Mouse (Mus musculus) stomach, embryonic 15.5 days (tissue): Measurements from ENCODE around the gene Tmem14a. TPM values are rescaled to one million over a fixed set of nuclear protein-coding genes. Genes with fewer than 3 reads are reported as not detected.
A peak's percentile ranks its signal among the peaks of the same experiment; 100 is the strongest.
"Not testable (repeated sequence)": the region's sequence is repeated elsewhere in the genome, so short reads cannot be mapped to it uniquely, and the experiment has no call there.

Experiments
- ATAC-seq: fragments of 200-750 bp; cut with Nextera tagmentation; 2 replicates; pipeline ENCODE4 v1.8.0; 2017; ENCODE audit warnings: low read depth, moderate number of reproducible peaks, moderate TSS enrichment; ENCODE audit not compliant: insufficient read depth, low FRiP score
- H3K27ac ChIP-seq: fragments of 300-500 bp; sonication (generic); 2 replicates; pipeline ENCODE4 v1.5.1; 2015; ENCODE audit warnings: mild to moderate bottlenecking, inconsistent platforms
- H3K27me3 ChIP-seq: fragments of 300-500 bp; sonication (generic); replicated peaks from 2 replicates; pipeline ENCODE4 v1.6.1; 2015; ENCODE audit warnings: inconsistent platforms
- H3K36me3 ChIP-seq: fragments of 300-500 bp; sonication (generic); 2 replicates; pipeline ENCODE4 v1.6.1; 2015; ENCODE audit warnings: inconsistent platforms
- H3K4me1 ChIP-seq: fragments of 300-500 bp; sonication (generic); 2 replicates; pipeline ENCODE4 v1.6.1; 2015; ENCODE audit warnings: inconsistent platforms
- H3K4me2 ChIP-seq: fragments of 300-500 bp; sonication (generic); 2 replicates; pipeline ENCODE4 v1.6.1; 2015; ENCODE audit warnings: mild to moderate bottlenecking, inconsistent platforms
- H3K4me3 ChIP-seq: fragments of 300-500 bp; sonication (generic); replicated peaks from 2 replicates; pipeline ENCODE4 v1.5.1; 2015; ENCODE audit warnings: inconsistent platforms
- H3K9ac ChIP-seq: fragments of 300-500 bp; sonication (generic); 2 replicates; pipeline ENCODE4 v1.6.1; 2015; ENCODE audit warnings: inconsistent platforms
- H3K9me3 ChIP-seq: fragments of 300-500 bp; sonication (generic); 2 replicates; pipeline ENCODE4 v1.6.1; 2016; ENCODE audit warnings: inconsistent platforms
- WGBS: fragments of 180-500 bp; shearing (Covaris S2); methylation state at CpG from one replicate; pipeline ENCODE4 v1.1.7; 2015; 5-methylcytosine and 5-hydroxymethylcytosine counted together
- polyA plus RNA-seq: library from polyadenylated mRNA; unstranded; fragments of >200 nt; fragmentation: Nextera tagmentation; extraction: Ambion mirVana; gene quantifications from 2 replicates; pipeline ENCODE4 v1.2.1, GENCODE M21; 2015

Gene Tmem14a
- polyA plus RNA-seq = 12.1 and 16.2 TPM in 2 replicates

GRCm38 (mm10) chr1:21218489-21218919 is at the start of gene Tmem14a:
Gene Tmem14a, plus strand, starts transcription at chr1:21218575.
- Histone ChIP-seq H3K9me3 (no peaks in the 10 kb centered on the region), H3K4me1 (no peaks in the 10 kb centered on the region), H3K4me2 (peak within 1 kb of the TSS; percentile 64), H3K36me3 (no peaks in the 10 kb centered on the region), H3K27me3 (no peaks in the 10 kb centered on the region), H3K27ac (peak within 1 kb of the TSS; percentile 75), H3K9ac (peak within 1 kb of the TSS; percentile 75), H3K4me3 (peak within 1 kb of the TSS; percentile 60)
- peak; percentile 88 for ATAC-seq
- WGBS = 1% methylated on average over 17 of the region's 17 CpGs

- no peak overlapping the region for H3K27ac ChIP-seq
- H3K9me3 ChIP-seq = no peaks in the 10 kb centered on the region
- no peak overlapping the region for H3K4me2 ChIP-seq
- H3K4me1 ChIP-seq = no peaks in the 10 kb centered on the region
- H3K9ac ChIP-seq = no peak overlapping the region
- H3K36me3 ChIP-seq = no peaks in the 10 kb centered on the region
- 93% methylated on average over 6 of the region's 6 CpGs for WGBS
- no peaks in the 10 kb centered on the region for H3K27me3 ChIP-seq
- ATAC-seq = no peak
- no peak overlapping the region for H3K4me3 ChIP-seq
These were observed 33.2 kb upstream of the Tmem14a start for GRCm38 (mm10) chr1:21185196-21185595.

- H3K9ac ChIP-seq = no peak overlapping the region
- no peak overlapping the region for H3K4me3 ChIP-seq
- H3K36me3 ChIP-seq = no peaks in the 10 kb centered on the region
- 86% methylated on average over 1 of the region's 1 CpGs for WGBS
- no peak overlapping the region for H3K4me2 ChIP-seq
- no peak overlapping the region for H3K27ac ChIP-seq
- no peaks in the 10 kb centered on the region for H3K4me1 ChIP-seq
- no peaks in the 10 kb centered on the region for H3K9me3 ChIP-seq
- no peak for ATAC-seq
- no peaks in the 10 kb centered on the region for H3K27me3 ChIP-seq
These were observed 12.1 kb upstream of the Tmem14a start for GRCm38 (mm10) chr1:21206241-21206640.

GRCm38 (mm10) chr1:21213537-21213936 is 4.8 kb upstream of the Tmem14a start:
- H3K4me2 ChIP-seq, H3K36me3 ChIP-seq, H3K27ac ChIP-seq, H3K27me3 ChIP-seq, H3K9me3 ChIP-seq, H3K9ac ChIP-seq, ATAC-seq, H3K4me3 ChIP-seq, H3K4me1 ChIP-seq: not testable (repeated sequence)
- 17% methylated on average over 3 of the region's 3 CpGs for WGBS

DNA sequence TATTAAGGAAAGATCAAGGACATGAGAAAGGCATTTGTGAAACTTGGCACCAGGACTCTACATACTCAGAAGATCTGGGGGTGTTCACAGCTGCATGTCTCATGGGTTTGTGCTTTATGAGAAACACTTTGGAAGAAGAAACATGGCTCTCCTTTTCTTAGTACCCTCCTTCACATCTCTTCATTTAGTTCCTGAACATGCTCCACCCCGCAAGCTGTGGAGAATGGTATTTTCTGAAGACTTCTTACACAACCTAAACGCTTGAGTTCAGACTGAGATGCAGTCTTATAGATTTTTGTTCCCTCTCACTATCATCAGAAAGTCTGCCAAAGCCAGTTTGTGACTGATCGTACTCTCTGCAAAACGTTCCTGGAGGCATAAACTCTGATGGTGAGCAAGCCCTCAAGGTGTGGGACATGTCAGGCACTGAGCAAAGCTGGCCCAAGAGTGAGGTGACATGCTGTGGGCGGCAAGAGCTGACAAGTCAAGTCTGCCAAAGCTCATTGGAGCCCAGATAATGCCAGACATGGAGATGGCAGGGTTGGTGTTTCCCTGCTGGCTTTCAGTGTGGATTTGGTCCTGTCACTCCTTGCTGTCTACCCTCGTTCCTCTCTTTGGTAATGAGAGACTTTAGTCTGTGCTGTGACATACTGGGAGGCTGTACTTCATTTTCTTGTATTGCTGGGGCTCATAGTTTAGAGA is 4.2 kb upstream of the Tmem14a start:
- not testable (repeated sequence) for H3K36me3 ChIP-seq, H3K9ac ChIP-seq, H3K27me3 ChIP-seq, H3K4me3 ChIP-seq, ATAC-seq, H3K4me1 ChIP-seq, H3K9me3 ChIP-seq, H3K4me2 ChIP-seq, H3K27ac ChIP-seq
- WGBS = 72% methylated on average over 6 of the region's 6 CpGs

- 88% methylated on average over 6 of the region's 6 CpGs for WGBS
These were observed 9.5 kb downstream of the Tmem14a start for GRCm38 (mm10) chr1:21227756-21228395.

DNA sequence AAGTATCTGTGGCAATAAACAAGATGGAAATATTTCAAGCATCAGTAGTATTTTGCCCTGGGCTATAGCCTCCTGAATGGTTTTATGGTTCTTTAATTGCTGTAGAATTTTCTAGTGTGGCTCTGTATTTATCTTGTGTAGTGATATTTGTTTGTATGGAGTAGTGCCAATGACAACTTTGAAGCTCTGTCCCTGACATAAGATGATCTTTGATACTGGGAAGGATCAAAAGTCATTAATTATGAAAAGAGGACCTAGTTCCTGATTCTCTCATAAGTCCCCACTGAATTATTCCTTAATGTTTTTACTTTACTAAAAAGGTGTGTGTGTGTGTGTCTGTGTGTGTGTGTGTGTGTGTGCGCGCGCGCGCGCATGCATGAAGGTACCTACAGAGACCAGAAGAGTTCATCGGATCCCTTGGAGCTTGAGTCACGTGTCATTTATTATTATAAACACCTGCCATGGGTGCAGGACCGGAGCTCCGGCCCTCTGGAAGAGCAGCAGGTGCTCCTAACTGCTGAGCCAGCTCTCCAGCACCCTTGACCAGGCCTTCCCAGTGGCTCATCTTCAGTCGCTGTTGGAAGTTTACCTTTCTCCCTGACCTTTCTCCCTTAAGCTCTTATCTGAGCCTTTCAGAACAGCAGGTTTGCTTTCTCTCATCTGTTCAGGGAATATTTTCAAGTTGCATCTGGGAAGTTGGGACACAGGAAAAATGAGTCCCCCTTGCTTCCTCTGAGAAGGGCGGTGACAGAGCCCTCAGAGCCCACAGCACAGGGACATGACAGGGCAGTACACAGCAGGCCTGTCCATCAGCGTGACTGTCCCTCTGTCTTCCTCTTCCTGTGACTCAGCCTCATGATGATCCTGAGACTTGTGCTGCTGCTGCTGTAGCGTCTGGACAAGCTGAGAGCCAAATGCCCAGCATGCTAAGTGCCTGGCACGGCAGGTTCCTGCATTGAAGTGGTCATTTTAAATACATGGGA is 10.7 kb downstream of the Tmem14a start:
- 69% methylated on average over 15 of the region's 15 CpGs for WGBS

More at GRCm38 (mm10) chr1:21227756-21228395, 9.5 kb downstream of the Tmem14a start:
- Histone ChIP-seq H3K4me2 (no peak overlapping the region), H3K9me3 (no peaks in the 10 kb centered on the region), H3K4me3 (no peak overlapping the region), H3K27me3 (no peaks in the 10 kb centered on the region), H3K27ac (no peak overlapping the region), H3K36me3 (no peaks in the 10 kb centered on the region), H3K4me1 (no peaks in the 10 kb centered on the region), H3K9ac (no peak overlapping the region)
- ATAC-seq = no peak

GRCm38 (mm10) chr1:21230376-21230775 is 12.0 kb downstream of the Tmem14a start:
- no peaks in the 10 kb centered on the region for H3K27me3 ChIP-seq
- H3K9me3 ChIP-seq = no peaks in the 10 kb centered on the region
- no peak overlapping the region for H3K27ac ChIP-seq
- no peaks in the 10 kb centered on the region for H3K36me3 ChIP-seq
- H3K4me3 ChIP-seq = no peak overlapping the region
- H3K9ac ChIP-seq = no peak overlapping the region
- ATAC-seq = no peak
- no peaks in the 10 kb centered on the region for H3K4me1 ChIP-seq
- 73% methylated on average over 2 of the region's 2 CpGs for WGBS
- H3K4me2 ChIP-seq = no peak overlapping the region

More for the DNA sequence above, 10.7 kb downstream of the Tmem14a start:
- not testable (repeated sequence) for H3K27ac ChIP-seq, H3K4me1 ChIP-seq, H3K9me3 ChIP-seq, H3K36me3 ChIP-seq, H3K27me3 ChIP-seq, H3K4me3 ChIP-seq, H3K9ac ChIP-seq, H3K4me2 ChIP-seq, ATAC-seq

GRCm38 (mm10) chr1:21231744-21232464 is 13.5 kb downstream of the Tmem14a start:
- H3K4me3 ChIP-seq = no peak overlapping the region
- H3K4me2 ChIP-seq = no peak overlapping the region
- no peaks in the 10 kb centered on the region for H3K27me3 ChIP-seq
- H3K27ac ChIP-seq = no peak overlapping the region
- no peaks in the 10 kb centered on the region for H3K36me3 ChIP-seq
- WGBS = 53% methylated on average over 5 of the region's 5 CpGs
- peak; percentile 86 for ATAC-seq
- no peaks in the 10 kb centered on the region for H3K9me3 ChIP-seq
- H3K9ac ChIP-seq = no peak overlapping the region
- no peaks in the 10 kb centered on the region for H3K4me1 ChIP-seq

- Histone ChIP-seq H3K9me3 (no peaks in the 10 kb centered on the region), H3K36me3 (no peaks in the 10 kb centered on the region), H3K4me3 (no peak overlapping the region), H3K27ac (no peak overlapping the region), H3K27me3 (no peaks in the 10 kb centered on the region), H3K4me2 (no peak overlapping the region), H3K9ac (no peak overlapping the region), H3K4me1 (no peaks in the 10 kb centered on the region)
- 72% methylated on average over 1 of the region's 1 CpGs for WGBS
- ATAC-seq = no peak
These were observed 14.1 kb downstream of the Tmem14a start for GRCm38 (mm10) chr1:21232516-21232915.

- no peak overlapping the region for H3K4me3 ChIP-seq
- H3K4me2 ChIP-seq = no peak overlapping the region
- H3K4me1 ChIP-seq = no peaks in the 10 kb centered on the region; the same call in 1 of the 2 replicates
- no peak overlapping the region for H3K27ac ChIP-seq
- no peak for ATAC-seq
- no peaks in the 10 kb centered on the region for H3K36me3 ChIP-seq
- no peaks in the 10 kb centered on the region for H3K27me3 ChIP-seq
- H3K9me3 ChIP-seq = no peaks in the 10 kb centered on the region
- 85% methylated on average over 6 of the region's 6 CpGs for WGBS
- no peak overlapping the region for H3K9ac ChIP-seq
These were observed 17.0 kb downstream of the Tmem14a start for GRCm38 (mm10) chr1:21235359-21235758.
